ENCODE assay signal across 15 mouse cellular contexts in the genomic region with DNA sequence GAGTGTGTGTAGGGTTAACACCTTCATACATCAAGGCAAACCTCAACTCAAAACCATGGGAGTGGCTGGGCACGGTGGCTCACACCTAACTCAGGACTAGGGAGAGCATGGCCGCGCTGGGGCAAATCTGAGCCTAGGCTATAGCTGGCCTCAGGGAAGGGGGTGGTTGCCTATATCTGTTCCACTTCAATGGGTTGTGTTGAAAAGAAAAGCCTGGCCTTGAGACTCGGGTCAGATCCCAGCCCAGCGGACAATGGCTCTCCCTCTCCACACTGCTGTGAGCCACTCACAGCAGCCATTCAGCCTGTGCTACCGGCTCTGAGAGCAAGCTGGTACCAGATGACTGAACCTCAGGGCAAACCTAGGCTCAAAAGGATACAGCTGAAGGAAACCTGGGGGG.
"Had no signal": no experiment of that assay in that cellular context is flagged by ENCODE, and none has a peak within 500 bp of the region (broad histone marks: within the 10 kb centered on the region; RNA-seq: fewer than 3 reads in every experiment).

No protein-coding gene starts in this region.

- H3K9ac ChIP-seq: kidney, embryonic 15.5 days; limb, embryonic 12.5 days; liver, embryonic 13.5 days; liver, postnatal 0 days; neural tube, embryonic 13.5 days had no signal

- DNase-seq: kidney, postnatal 36 days; layer of hippocampus, adult 9-11 months; layer of hippocampus, postnatal 36 days; liver; liver, embryonic 13.5 days; liver, postnatal 0 days; retina, postnatal 1 day; right cerebral cortex, postnatal 4 days; spleen, adult 18-20 months; thymus, adult 18-20 months; thymus, postnatal 14 days had no signal

- H3K4me2 ChIP-seq: kidney, embryonic 15.5 days; limb, embryonic 12.5 days; liver, embryonic 13.5 days; neural tube, embryonic 13.5 days had no signal

- H3K27me3 ChIP-seq: kidney, embryonic 15.5 days; limb, embryonic 12.5 days; liver, embryonic 13.5 days; neural tube, embryonic 13.5 days had no signal

- H3K27ac ChIP-seq: kidney, embryonic 15.5 days; limb, embryonic 12.5 days; liver, embryonic 13.5 days; neural tube, embryonic 13.5 days had no signal

- H3K4me3 ChIP-seq: kidney, embryonic 15.5 days; limb, embryonic 12.5 days; liver, embryonic 13.5 days; neural tube, embryonic 13.5 days had no signal

- H3K9me3 ChIP-seq: kidney, embryonic 15.5 days; limb, embryonic 12.5 days; liver, embryonic 13.5 days; neural tube, embryonic 13.5 days had no signal

- ATAC-seq: liver, postnatal 0 days; midbrain, embryonic 16.5 days had no signal
